Mouse (Mus musculus) gastrocnemius, postnatal 10 days (tissue): Measurements from ENCODE around the gene Tpd52l2. TPM values are rescaled to one million over a fixed set of nuclear protein-coding genes. Genes with fewer than 3 reads are reported as not detected.
"Not testable (repeated sequence)": the region's sequence is repeated elsewhere in the genome, so short reads cannot be mapped to it uniquely, and the experiment has no call there.

ENCODE experiments used
- DNase-seq: peaks from one replicate; pipeline ENCODE4 v3.0.0; 2021; ENCODE audit warnings: mixed read lengths
- total RNA-seq, 2 experiments: library from RNA; stranded (reverse); gene quantifications; 2 replicates each; pipeline ENCODE4 v1.2.3; 2021

Tpd52l2 gene
- total RNA-seq, 2 experiments from 2014 or later: 69.9 to 72.9 TPM

DNA sequence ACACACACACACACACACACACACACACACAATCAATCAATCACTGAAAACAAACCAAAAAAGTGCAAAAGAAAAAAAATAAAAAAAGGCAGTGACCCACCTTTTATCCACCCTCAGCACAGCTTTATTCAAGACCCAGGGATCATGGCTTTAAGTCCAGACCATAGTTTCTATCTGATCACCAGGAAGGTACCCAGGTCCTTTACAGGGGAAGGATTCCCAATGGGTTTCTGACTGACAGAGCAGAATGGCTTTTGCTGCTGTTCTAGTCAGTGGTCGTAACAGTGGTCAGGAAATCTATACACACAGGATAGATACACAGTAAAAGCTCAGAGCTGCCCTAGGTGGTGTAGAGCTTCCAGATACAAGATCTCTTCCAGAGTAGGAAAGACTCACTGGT, 11.2 kb upstream of the Tpd52l2 start:
- DNase-seq: no peak

DNA sequence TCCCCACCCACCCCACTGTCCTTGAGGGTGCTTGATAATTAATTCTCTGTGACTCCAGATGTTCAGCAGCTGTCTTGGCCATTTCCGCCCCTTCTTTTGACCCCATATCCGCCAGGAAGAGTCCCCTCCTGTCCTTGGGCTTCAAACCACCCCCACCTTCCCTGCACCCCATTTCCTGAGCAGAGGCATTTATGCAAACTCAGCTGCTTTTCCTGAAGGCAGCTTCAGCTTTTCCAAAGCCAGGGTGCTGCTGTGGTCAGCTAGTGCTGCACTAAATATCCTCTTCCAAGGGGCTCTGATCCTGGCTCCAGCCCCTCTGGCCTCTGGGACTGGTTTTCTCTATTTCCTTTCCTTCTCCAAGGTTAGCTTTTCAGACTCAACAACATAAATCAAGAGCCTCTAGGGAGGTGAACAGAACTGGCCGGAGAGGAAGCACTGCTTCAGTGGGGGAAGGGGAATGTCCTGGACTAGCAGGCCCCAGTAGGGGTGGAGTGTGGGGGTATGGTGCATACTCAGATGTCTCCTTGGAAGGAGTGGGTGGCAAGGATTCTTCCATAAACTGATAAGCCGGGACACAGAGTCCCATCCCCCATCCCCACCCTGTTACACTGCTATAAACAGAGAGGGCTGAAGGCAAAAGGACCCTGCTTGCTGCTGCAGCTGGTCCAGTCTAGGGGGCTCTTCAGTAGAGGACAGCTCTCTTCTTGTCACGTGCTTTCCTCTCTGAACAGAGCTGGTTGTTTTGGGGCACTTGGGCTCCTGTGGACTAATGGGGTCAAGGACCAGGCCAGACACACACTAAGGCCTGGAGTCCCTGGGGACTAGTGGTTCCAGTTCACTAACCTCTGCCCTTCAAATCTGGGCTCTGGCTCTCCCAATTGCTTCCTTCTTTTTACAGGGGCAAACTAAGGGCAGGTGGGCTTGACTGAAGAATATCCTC, 9.3 kb upstream of the Tpd52l2 start:
- peak; percentile 17 for DNase-seq

DNA sequence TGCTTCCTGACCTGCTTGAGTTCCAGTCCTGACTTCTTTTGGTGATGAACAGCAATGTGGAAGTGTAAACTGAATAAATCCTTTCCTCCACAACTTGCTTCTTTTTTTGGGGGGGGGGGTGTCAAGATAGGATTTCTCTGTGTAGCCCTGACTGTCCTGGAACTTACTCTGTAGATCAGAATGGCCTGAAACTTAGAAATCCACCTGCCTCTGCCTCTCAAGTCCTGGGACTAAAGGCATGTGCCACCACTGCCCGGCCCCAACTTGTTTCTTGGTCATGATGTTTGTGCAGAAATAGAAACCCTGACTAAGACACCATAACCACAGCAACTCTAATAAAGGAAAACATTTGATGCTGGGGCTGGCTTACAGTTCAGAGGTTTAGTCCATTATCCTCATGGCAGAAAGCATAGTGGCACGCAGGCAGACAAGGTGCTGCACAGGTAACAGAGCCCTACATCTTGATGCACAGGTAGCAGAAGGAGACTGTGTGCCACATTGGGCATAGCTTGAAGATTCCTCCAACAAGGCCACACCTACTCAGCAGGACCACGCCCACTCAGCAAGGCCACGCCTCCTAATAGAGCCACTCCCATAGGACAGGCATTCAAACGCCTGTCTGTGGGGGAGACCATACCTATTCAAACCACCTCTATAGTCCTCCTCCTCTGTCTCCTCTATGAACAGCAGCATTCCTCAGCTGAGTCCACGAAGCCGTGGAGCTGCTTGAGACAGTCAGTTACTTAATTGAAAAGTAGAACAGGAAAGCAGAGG, 5.3 kb upstream of the Tpd52l2 start:
- DNase-seq: no peak

DNA sequence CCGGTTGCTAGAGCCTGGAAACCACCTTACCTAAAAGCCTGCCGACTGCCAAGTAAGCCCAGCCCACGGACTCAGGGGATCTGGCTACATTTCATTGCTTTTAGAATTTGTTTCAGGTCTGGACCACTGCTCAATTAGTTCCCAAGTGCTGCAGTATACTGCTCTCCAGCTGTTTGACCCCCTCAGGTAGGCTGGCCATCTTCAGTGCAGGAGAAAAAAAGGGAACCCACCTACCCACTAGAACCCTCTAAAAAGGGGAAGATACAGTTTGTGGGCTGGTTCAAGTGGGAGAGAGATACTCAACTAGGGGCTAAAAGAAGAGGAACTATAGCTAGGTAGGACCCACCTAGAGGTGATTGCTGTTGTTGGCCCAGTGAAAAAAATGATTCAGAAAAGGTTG, 4.7 kb upstream of the Tpd52l2 start:
- DNase-seq: no peak

DNA sequence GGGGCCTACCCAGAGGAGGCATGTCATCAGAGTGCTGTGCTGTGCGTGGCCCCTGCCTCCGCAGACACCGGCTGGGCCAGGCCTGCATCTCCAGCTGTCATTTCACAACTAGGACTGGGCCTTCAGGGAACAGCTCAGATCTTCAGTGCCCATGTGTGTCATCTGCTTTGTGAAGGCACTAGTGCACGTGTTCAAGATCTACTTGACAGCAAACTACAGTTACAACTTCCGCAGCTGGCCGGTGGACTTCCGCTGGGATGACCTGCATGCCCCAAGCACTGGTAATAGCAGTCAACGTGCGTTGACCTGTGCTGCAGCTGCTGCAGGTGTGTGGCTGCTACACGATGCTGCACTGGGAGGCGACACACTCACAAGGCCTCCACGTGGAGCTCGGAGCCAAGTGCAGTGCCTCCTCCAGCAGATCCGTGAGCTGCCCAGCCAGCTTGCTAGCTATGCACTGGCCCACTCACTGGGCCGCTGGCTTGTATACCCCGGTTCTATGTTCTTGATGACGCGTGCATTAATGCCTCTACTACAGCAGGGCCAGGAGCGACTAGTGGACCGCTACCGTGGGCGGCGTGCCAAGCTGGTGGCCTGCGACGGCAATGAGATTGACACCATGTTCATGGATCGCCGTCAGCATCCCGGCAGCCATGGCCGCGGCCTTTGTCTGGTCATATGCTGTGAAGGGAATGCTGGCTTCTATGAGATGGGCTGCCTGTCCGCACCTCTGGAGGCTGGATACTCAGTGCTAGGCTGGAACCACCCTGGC, 3.6 kb upstream of the Tpd52l2 start, which contains the start of gene Abhd16b:
Abhd16b (plus strand) TSS at position 51 of the 772 bp plus-strand sequence.
- DNase-seq: peak; percentile 19

DNA sequence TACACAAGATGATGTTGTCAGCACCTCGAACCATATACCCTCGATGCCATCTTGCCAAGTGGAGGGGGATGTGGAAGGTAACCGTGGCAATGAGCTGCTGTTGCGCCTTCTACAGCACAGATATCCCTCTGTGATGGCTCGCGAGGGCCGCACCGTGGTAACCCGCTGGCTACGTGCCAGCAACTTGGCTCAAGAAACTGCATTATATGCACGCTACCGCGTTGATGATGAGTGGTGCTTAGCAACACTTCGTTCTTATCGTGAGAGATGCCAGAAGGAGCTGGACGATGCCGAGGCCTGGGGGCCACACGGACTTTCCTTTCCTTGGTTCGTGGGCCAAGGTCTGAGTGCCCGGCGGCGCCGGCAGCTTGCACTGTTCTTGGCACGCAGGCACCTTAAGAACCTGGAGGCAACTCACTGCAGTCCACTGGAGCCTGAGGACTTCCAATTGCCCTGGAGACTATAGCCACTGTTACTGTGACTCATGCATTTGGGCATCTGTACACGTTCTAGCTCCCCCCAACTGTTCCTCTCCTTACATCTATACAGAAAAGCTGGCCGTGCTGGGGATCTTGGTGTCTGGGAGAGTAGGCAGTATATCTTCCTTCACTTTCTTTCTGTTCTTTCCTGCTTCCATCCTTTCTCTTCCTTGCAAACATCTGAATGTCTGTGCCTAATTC, 2.5 kb upstream of the Tpd52l2 start:
- no peak for DNase-seq

DNA sequence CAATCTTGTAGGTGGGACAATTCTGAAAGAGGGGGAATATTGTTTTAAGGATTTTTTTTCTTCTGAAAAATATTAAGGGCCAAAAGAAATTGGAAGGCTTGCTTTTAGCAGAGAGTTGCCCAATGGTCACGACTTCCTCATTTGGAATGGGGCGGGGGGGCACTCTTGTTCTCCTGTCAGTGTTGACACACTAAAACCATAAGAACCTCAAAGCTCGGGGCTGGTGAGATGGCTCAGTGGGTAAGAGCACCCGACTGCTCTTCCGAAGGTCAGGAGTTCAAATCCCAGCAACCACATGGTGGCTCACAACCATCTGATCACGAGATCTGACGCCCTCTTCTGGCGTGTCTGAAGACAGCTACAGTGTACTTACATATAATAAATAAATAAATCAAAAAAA, 1.1 kb upstream of the Tpd52l2 start:
- DNase-seq: not testable (repeated sequence)

DNA sequence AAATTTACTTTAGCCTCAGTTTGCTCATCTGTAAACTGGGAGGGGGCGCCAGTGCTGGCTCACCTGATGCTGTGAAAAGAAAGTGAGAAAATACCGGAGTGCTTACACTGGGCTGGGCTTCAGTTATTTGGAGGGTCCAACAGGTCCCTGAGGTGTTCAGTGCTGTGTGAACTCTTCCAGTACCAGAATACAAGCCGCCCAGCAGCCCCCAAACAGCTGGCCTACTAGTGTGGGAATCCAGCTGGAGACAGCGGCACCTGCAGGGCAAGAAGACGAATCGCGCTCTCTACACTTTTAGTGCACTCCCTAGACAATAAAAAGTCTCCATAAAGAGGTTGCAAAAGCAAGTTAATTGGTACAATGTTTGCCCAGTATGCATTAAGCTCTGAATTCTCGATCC, 661 bp upstream of the Tpd52l2 start:
- DNase-seq: peak; percentile 69

DNA sequence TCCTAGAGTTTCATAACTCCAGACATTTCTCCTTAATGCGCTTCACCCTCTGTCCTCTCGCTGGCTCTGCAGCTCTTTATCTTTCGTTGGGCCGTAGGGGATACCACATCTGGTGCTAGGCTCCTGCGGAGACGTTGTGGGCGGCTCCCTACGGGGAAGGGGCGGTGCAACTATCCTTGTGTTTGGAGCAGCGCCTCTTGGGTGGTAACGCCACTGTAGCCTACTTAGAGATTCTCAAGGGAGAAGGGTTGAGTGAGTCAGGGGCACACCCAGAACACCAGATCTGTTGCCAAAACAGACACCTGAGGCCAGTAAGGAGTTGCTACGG, 570 bp downstream of the Tpd52l2 start:
- DNase-seq: peak; percentile 52

DNA sequence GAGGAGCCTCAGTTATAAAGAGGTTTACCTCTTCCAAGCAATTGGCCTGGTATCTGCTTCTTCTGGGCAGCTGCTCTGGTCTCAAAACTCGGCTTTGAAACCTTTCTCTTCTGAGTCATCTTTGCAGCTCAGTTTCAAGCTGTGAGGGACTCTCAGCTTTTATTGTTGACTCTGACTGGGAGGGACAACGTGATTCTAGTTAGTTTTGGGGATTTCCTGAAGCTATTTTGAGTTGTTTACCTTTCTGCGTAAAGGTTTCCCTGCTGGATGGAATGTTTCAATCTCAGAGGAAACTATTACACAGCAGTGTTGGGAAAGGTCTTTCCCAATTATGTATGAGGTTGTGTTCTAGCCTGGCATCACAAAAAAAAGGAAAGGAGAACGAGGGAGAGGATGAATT, 1.7 kb downstream of the Tpd52l2 start:
- DNase-seq: no peak

DNA sequence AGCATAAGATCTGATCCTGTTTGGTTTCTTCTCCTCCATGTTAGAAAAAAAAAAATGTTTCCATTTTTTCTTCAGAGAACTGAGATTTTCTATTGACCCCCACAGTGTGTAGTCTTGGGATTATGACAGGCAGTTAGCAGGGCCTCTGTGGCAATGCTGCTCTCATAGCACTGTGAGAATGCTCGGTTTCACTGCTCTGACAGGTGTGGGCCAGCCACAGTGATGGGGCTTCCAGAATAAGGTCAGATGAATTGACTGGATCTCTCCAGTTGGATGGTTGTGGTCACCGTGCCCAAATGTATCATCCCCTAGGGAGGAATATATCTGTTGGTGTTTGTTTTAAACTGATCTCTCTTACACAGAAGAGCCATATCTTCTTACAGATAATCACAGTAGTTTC, 12.2 kb downstream of the Tpd52l2 start:
- no peak for DNase-seq

DNA sequence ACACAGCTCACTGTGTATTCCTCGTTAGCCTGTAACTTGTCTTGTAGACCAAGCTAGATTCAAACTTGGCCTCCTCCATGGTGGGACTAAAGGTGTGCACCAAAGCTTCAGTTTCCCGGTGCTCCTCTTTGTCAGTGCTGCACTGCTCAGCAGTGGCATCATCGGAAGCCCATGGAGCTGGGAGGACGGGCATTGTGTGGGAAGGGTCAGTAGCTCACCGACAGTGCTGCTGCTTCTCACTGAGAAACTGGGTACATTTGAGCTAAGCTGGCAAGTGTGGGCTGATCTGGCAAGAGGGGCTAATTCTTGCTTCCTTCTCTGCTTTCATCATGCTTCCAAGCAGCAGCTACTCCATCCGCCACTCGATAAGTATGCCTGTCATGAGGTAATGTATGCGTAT, 14.3 kb downstream of the Tpd52l2 start:
- DNase-seq: no peak

DNA sequence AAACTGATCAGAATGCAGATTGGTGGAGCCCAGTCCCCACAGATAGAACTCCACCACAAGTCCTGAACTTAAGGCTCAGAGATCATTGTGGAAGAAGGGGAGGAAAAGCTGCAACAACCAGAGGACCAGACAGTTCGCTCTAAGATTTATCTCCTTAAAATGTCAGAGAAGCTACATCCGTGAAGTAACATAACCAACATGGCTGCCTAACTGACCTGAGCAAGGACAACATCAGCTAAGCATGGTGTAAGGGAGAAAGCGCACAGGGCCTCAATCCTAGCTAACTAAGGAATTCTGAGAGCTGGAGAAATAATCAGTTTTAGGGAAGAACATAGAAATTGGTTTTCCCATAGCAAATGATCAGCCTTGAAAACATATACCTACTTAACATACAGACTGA, 22.3 kb downstream of the Tpd52l2 start:
- no peak for DNase-seq

DNA sequence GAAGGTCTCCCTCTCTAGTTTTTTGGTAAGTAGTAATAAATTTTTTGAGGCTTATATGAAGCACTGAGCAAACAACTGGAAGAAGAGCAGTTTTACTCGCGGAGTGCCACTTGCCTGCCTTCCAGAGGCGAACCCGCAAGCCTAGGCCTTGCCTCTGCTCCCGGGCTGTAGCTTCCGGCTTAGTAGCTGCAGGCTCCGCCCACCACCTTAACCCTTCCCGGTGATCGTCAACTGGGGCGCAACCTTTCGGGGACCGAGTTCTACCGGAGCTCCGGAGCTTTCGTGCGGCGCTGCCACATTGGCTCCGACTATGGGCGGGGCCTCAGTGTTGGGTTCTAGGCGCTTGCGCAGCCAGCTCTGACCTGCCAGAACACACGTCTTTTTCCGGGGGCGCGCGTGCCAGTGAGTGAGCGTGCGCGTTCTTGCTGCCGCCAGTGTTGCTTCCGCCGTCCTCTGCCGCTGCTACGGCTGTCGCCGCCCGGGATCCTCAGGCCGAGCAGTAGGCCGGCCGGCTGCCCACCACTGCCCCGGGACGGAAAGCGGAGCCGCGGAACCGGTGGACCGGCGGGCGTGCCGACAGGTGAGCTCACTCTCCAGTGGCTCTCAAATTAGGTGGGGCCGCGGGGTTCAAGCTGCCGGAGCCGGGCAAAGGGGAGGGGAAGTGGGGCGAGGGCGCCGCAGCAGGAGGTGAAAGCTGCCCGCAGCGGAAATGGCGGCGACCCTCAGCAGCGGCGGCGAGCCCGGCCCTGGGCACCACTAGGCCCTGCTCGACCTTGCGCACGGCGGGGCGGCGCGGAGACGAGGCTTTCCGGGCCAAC, 23.4 kb downstream of the Tpd52l2 start, which contains the start of gene Dnajc5:
Dnajc5 (plus strand) TSS at position 368 of the 818 bp plus-strand sequence.
- DNase-seq: peak; percentile 94

DNA sequence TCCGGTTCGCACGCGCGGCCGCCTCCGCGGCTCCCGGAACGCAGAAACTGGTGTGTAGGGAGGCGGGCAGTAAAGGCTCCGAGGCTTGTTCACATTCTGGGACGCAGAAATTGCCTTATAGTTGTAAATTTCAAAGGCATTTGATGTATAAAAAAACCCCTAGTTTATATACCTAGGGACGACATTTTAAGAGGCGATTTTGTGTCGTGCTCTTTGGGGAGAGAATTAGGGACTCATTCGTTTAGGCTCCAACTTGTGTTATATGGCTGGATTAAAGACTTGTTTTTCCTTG, 23.9 kb downstream of the Tpd52l2 start:
- DNase-seq: no peak

DNA sequence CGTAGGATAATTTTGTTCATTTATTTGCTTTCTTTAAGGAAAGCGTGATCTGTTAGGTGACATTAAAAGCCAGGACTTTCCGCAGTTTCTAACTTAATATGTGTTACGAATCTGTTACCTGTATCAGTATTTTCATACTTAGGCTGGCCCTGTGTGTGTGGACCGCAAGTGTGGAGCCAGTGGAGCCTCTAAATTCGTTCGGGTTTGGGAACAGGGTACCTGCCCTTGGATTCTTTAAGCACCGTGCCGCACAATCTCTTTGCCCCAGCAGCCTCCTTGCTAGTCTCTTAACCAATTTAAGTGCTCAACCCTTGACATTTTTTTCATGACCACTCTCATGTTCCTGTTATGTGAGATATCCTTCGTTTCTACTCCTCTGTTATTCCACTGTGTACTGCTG, 24.5 kb downstream of the Tpd52l2 start:
- DNase-seq: no peak

DNA sequence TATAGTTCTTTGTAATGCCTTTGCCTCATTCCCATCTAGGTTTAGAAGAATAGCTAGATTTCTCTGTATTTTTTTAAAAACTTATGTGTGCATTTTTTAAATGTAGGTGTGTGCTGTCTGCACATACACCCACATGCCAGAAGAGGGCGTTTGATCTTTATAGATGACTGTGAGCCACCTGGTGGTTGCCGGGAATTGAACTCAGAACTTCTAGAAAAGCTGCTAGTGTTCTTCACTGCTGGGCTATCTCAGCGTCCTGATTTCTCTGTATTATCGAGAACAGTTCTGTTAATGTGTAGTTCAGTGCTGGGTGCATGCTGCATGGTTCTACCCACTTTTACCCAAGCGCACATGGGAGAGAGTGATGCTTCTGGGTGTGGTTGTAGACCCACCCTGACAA, 25.9 kb downstream of the Tpd52l2 start:
- DNase-seq: peak; percentile 11

DNA sequence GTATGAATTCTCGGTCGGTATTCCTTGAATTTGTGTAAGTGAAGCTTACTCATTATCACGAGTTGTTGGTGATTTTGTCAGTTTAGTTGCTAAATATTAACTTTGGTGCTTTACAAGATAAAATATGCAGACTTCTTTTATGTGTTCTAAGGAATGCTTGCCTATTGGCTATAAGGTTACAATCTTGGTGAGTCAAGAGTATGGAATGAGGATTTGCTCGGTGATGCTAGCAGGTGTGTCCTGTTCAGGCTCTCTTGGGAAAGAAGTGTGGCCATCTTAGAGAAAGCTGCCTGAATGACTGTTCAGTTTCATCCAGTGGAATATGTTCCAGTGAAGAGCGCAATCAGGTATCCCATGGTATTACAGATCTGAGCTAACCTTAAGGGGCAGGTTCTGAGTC, 28.6 kb downstream of the Tpd52l2 start:
- DNase-seq: no peak

DNA sequence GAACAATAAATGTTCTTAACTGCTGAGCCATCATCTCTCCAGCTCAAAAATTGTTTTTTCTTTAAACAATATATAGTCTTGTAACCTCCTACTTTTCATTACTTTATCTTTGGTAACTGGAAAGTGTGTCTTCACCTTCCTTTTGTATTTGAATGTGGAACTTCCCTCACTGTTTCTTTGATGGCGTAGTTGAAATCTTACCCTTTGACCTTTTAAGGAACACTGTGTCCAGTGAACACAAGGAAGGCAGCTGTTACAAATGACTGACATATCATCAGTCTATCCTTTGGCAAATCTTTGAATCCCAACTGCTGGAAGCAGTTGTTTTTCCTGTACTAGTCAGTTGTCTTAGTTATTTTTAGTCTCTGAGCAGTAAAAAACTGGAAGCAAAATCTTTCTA, 32.1 kb downstream of the Tpd52l2 start:
- no peak for DNase-seq

DNA sequence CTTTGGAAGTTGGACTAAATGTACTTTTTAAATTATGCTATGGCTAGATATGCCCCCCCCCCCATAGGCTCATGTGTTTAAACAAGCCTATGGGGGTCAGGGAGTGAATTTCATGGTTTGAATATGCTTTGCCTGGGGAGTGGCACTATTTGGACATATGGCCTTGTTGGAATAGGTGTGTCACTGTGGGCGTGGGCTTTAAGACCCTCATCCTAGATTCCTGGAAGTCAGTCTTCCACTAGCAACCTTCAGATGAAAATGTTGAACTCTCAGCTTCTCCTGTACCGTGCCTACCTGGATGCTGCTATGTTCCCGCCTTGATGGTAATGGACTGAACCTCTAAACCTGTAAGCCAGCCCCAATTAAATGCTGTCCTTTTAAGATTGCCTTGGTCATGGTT, 35.6 kb downstream of the Tpd52l2 start:
- DNase-seq: no peak

DNA sequence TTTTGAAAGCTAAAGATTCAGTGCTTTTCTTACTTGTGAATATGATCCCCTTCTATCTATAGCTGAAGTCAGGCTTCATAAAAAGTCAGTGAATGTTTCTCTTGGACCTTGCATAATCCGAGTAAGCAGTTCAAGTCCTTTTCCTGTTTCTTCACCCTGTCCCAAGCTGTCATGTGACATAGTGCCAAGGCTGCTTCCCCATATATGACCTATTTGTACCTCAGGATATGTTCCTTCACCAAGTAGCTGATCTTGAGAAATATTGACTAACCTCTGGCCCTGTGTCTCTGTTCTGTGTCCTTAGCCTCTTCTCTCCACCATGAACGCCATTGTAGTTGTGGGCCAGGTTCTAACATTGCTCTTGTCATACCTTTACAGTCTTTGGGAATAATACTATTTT, 39.5 kb downstream of the Tpd52l2 start:
- DNase-seq: no peak
